Mouse (Mus musculus) kidney, postnatal 25 days (tissue): Measurements from ENCODE around the gene Taar8c.
"Not testable (repeated sequence)": the region's sequence is repeated elsewhere in the genome, so short reads cannot be mapped to it uniquely, and the experiment has no call there.

Experiments
- DNase-seq, 2 experiments: peaks; one replicate each; pipeline ENCODE4 v3.0.0; 2021; ENCODE audit warnings: mixed read lengths in 2 of 2

Gene Taar8c

GRCm38 (mm10) chr10:24101812-24102211 lies at the start of gene Taar8c:
Gene Taar8c, minus strand, starts transcription at chr10:24101912.
- not testable (repeated sequence) for DNase-seq

GRCm38 (mm10) chr10:24150086-24150485 lies 48.4 kb upstream of the Taar8c start:
- peak; percentile 75 to 82 for DNase-seq

- DNase-seq = peak; percentile 96 to 98
Measured at GRCm38 (mm10) chr10:24149135-24149781, 47.5 kb upstream of the Taar8c start, which contains the start of gene Stx7. Gene Stx7, plus strand, starts transcription at chr10:24149302.

GRCm38 (mm10) chr10:24142735-24143134 lies 41.0 kb upstream of the Taar8c start:
- no peak for DNase-seq

- DNase-seq = peak; percentile 64 to 71
Measured at GRCm38 (mm10) chr10:24138623-24139261, 37.0 kb upstream of the Taar8c start.

GRCm38 (mm10) chr10:24134071-24134645 lies 32.4 kb upstream of the Taar8c start:
- DNase-seq = no peak

GRCm38 (mm10) chr10:24133132-24133531 lies 31.4 kb upstream of the Taar8c start:
- DNase-seq = no peak

- peak; percentile 71 to 87 for DNase-seq
Measured at GRCm38 (mm10) chr10:24132273-24132672, 30.6 kb upstream of the Taar8c start.

GRCm38 (mm10) chr10:24131451-24132262 lies 29.9 kb upstream of the Taar8c start:
- peak; percentile 73 to 77 for DNase-seq

GRCm38 (mm10) chr10:24111116-24111778 lies 9.5 kb upstream of the Taar8c start:
- peak; percentile 47 to 74 for DNase-seq

- peak in 1 of 2 experiments; percentile 33 for DNase-seq
Measured at GRCm38 (mm10) chr10:24109434-24109833, 7.7 kb upstream of the Taar8c start, which contains the start of gene Taar9. Gene Taar9, minus strand, starts transcription at chr10:24109534.

GRCm38 (mm10) chr10:24108236-24108635 lies 6.5 kb upstream of the Taar8c start:
- DNase-seq = no peak

- DNase-seq = no peak
Measured at GRCm38 (mm10) chr10:24107747-24108146, 6.0 kb upstream of the Taar8c start.

- DNase-seq = not testable (repeated sequence)
Measured at GRCm38 (mm10) chr10:24103299-24103698, 1.6 kb upstream of the Taar8c start.

- DNase-seq = not testable (repeated sequence)
Measured at GRCm38 (mm10) chr10:24097010-24097409, 4.7 kb downstream of the Taar8c start.

GRCm38 (mm10) chr10:24092194-24092593 lies 9.5 kb downstream of the Taar8c start, which contains the start of gene Taar8b:
Gene Taar8b, minus strand, starts transcription at chr10:24092294.
- DNase-seq = no peak

- DNase-seq = no peak
Measured at GRCm38 (mm10) chr10:24087168-24087567, 14.5 kb downstream of the Taar8c start.

GRCm38 (mm10) chr10:24086555-24086954 lies 15.2 kb downstream of the Taar8c start:
- no peak for DNase-seq

- DNase-seq = no peak
Measured at GRCm38 (mm10) chr10:24085936-24086335, 15.8 kb downstream of the Taar8c start.

- DNase-seq = peak; percentile 35 to 55
Measured at GRCm38 (mm10) chr10:24080166-24080565, 21.5 kb downstream of the Taar8c start.

- DNase-seq = not testable (repeated sequence)
Measured at GRCm38 (mm10) chr10:24076200-24076599, 25.5 kb downstream of the Taar8c start, which contains the start of gene Taar8a. Gene Taar8a, plus strand, starts transcription at chr10:24076500.

- DNase-seq = not testable (repeated sequence)
Measured at GRCm38 (mm10) chr10:24074751-24075150, 27.0 kb downstream of the Taar8c start.
